Mouse (Mus musculus) megakaryocyte progenitor cell, adult 5-6 weeks (primary cell): Measurements from ENCODE around the gene Sept5. TPM values are rescaled to one million over a fixed set of nuclear protein-coding genes. Genes with fewer than 3 reads are reported as not detected.

Experiments used
- ATAC-seq: replicated peaks from 2 replicates; pipeline ENCODE4 v1.8.0; 2016; ENCODE audit warnings: mild to moderate bottlenecking, moderate TSS enrichment, inconsistent platforms; ENCODE audit not compliant: poor library complexity
- total RNA-seq, 2 experiments: library from RNA; stranded (forward) in 1 of 2; stranded (reverse) in 1 of 2; fragments of 157-497, 149-512 nt in 1 of 2; fragments of 200-1000 nt in 1 of 2; gene quantifications; 2 replicates each; pipeline versions ENCODE4 v1.2.3 to v1.2.4; 2015 to 2017

The Sept5 gene
- total RNA-seq, 2 experiments from 2014 or later = 7.0 to 8.7 TPM

DNA sequence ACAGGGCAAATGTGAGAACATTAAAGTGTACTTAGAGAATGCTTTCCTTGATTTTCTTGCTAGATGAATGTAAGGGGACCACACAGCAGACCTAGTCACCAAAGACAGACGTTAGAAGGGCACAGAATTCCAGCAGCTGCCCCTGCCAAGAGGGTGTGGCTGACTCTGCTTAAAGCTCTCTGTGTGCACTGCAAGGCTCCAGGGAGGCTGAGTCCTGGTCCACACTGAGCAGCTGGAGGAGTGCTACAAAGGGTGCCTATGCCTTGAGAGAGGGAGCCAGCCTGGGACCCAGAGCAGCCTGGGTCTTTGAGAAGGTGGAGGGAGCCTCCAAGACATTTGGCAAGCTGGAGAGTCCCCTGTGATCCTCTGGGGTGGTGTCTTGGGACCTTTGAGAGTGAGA lies 3.6 kb upstream of the Sept5 start:
- no peak for ATAC-seq

DNA sequence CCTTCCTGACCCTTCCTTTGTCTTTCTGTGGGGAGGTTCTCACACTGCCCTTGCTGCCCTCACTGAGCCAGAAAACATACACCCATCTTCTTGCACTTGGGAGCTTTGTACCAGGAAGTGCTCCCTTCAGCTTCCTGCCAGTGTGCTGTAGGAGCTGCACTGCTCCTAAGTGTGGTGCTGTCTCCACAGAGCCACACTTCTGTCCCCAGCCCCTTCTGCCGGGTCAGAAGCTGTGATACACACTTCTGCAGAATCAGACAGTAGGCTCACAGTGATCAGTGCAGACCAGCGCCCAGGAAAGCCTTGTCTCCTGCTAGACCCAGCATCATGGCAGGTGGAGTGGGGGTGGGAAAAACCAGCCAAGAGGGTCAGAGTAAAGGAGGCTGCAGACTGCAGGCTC lies 3.1 kb upstream of the Sept5 start:
- no peak for ATAC-seq

DNA sequence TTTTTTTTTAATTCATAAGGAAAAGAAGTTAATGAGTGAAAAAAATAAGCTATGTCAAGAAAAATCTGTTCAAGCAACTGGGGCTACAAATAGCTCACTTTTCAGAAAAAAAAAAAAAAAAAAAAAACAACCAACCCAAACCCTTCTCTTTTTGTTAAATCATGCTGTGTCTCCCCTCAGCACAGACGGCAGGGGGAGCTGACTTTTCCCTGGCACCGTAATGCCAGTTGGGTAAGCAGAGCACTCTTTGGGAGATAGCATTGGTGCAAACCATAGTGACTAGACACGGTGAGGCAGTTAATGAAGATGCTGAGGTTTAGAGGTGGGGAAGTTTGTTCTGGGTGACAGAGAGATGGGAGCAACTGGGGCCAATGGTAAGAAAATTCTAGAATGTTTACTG lies 2.3 kb upstream of the Sept5 start:
- peak; percentile 55 for ATAC-seq

GRCm38 (mm10) chr16:18631141-18631540 lies 1.4 kb upstream of the Sept5 start:
- ATAC-seq = no peak

- no peak for ATAC-seq
These were observed 537 bp upstream of the Sept5 start for GRCm38 (mm10) chr16:18630291-18630690.

- ATAC-seq = no peak
These were observed 810 bp downstream of the Sept5 start for GRCm38 (mm10) chr16:18628948-18629340.

DNA sequence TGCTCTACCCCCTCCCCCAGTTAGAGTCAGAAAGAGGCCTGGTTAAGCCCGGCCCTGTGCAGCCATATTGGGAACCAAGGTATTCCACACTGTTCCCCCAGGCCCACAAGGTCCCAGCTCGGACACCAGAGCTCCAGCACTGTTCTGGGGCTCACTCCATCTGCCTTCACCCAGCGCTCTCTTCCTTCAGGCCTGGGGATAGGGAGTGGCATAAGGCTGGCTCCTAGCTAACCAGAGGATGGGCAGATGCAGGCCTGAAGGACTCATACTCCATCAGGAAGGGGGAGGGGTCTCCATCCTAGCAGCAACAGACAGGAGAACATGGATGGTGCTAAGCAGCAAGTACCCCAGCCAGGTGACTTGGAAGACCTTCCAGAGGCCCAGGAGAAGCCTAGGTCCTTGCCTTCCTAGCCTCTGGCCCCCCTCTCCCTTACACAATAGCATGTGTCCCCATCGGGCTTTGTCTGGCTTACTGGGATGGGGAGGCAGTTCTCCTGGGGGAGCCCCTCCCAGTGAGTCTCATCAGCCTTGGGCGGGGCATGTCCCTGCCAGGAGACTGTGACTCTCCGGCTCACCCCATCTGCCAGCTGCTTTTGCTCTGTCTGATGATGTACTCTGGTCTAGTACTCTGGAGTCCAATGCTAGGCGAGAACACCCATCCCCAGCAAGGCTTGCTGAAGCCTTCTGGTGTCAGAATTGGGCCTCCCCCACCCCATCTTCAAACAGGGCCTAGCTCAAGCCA lies 1.4 kb downstream of the Sept5 start:
- ATAC-seq = no peak

DNA sequence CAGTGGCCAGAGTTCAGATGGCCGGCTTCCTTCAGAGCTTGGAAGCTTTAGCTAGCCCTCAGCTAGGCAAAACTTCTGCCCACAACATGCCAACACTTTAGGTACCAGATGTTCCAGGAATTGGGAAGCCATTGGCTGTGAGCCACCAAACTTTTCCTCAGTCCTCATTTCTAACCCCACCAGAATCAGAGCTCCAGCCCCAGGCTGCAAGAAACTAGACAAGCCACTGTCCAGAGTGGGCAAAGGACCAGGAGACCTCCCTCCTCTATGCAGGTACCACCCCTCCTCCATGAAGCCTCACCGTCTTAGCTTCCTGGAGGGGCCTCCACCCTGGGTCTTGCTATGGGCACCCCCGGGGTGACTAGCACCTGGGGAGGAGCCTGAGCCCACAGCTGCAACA lies 2.6 kb downstream of the Sept5 start:
- ATAC-seq = no peak

GRCm38 (mm10) chr16:18626376-18626878 lies 3.3 kb downstream of the Sept5 start, which contains the start of gene Gm49601:
TSS of gene Gm49601 (minus strand) at chr16:18626427.
- peak; percentile 77 for ATAC-seq

- ATAC-seq = no peak
These were observed 3.9 kb downstream of the Sept5 start for GRCm38 (mm10) chr16:18625791-18626311.

DNA sequence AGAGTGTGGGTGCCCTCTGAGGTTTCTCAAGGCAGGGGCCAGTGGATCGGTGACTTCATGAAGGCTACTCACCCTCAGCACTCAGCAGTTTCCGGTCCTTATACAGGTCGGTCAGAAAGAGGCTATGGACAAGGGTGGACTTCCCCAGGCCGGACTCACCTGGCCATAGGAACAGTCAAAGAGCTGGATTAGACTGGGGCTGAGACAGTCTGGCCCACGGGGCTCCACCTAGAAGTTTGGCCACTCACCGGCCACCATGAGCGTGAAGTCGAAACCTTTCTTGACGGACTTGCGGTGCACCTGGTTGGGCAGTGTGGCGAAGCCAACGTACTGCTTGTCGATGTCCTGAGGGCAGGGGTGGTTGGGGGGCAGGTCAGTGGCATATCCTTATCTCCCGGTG lies 4.7 kb downstream of the Sept5 start:
- no peak for ATAC-seq

DNA sequence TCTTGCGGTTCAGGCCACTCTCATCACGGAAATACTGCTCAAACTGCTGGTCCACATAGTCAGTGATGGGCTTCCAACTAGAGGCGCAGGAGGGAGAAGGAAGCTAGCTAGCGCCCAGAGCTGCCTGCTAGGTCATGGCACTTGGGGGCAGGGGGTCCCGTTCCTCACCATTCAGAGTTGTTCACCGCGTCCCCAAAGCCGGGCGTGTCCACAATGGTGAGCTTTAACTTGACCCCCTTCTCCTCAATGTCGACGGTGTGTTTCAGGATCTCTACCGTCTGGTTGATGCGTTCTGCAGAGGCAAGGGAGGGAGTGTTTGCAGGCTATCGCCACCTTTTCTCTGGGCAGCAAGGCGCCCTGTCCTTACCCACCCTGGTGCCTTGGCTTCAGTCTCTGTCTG lies 5.1 kb downstream of the Sept5 start:
- no peak for ATAC-seq

- ATAC-seq = no peak
These were observed 5.8 kb downstream of the Sept5 start for GRCm38 (mm10) chr16:18623751-18624540.

GRCm38 (mm10) chr16:18622916-18623750 lies 6.6 kb downstream of the Sept5 start:
- ATAC-seq = peak; percentile 18; the same call in 1 of the 2 replicates

DNA sequence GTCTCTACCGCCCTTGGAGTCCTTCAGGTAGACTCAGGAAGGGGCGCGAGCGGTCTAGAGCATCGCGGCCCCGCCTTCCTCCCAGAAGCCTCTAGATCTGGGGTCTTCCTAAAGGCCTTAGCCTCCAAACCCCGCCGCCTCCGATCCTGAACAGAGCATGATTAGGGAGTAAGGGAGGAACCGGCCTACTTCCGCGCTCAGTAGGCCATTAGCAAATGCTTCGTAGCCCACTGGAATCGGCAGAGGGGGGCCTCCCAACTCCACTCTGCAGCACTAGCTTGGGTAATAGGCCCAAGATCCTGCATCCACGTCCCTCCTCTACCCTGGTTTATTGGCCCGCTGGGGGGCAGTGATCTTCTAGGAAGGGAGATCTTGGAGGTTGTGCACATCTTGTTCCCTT lies 7.7 kb downstream of the Sept5 start, which contains the start of gene Gp1bb:
Gene Gp1bb, minus strand, starts transcription at position 385 of the 400 bp plus-strand sequence.
- ATAC-seq = no peak

GRCm38 (mm10) chr16:18621362-18622001 lies 8.3 kb downstream of the Sept5 start:
- 0 out of 2 replicates have a peak, but pooled peaks have one; percentile 17 for ATAC-seq

DNA sequence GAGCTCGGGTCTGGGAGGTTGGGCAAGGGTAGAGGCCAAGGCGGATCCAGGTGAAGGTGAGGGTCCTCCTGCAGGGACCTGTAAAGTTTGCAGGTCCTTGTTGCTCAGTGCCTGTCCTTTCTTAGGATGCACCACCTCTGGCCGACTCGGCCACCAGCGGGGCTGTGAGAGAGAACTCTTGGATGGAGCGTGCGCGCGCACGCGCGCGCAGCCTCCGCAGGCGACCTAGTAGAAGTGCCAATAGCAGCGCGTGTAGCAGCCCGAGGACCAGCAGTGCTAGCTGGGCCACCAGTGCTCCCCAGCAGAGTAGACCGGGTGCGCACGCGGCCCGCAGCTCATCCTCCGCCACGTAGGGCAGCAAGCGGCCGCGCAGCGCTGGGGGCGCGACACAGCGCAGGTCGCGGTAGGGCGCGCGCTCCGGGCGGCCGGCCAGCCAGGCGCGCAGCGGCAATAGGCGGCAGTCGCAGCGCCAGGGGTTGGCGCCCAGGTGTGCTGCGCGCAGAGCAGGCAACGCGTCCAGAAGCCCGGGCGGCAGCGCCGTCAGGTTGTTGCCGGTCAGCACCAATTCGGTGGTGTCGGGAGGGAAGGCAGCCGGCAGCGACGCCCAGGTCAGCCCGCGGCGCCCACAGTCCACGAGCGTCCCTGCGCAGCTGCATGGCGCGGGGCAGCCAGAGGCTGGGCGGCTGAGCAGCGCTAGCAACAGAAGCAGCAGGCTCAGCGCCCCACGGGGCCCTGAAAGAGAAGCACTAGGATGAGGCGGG lies 9.0 kb downstream of the Sept5 start:
- no peak for ATAC-seq

- ATAC-seq = no peak
These were observed 9.6 kb downstream of the Sept5 start for GRCm38 (mm10) chr16:18620201-18620600.

DNA sequence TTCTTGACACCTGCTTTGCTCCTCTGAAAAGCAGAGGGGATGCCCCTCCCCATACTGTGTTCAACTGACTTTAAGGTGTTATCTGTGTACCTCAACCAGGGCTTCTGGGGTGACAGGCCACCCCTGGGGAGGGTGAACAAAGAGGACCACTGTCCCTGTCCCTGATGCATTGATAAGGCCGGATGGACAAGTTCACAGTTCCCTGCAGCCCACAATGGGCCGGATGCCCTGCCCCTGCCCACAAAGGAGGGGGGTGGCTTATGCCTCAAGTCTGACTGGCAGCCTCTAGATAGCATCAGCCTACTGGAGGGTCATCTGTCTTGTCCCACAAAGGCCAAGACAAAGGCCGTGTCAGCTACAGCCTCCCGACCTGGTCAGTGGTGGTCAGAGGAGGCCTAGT lies 10.6 kb downstream of the Sept5 start:
- ATAC-seq = no peak

DNA sequence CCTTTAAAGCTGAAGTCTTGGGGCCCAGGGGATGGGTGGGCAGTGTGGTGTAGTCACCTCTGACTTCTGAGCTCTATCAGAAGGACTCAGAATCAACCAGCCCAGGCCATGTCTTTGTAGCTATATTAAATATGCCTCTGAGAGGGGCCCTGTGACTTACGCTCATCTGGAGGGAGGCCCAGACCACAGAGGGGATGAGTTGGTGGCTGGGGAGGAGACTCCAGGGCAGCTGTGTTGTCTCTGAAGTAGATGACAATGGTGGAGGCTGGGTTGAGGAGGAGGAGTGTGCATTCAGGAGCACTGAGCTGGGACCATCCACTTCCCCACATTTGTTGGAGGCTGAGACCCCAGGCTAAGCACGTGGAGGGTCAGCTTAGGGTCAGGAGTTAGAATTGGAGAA lies 11.5 kb downstream of the Sept5 start:
- no peak for ATAC-seq
